Mouse (Mus musculus) ovary, postnatal 14 days (tissue): ENCODE results near the gene Llcfc1.

Experiments used
- DNase-seq: peaks from one replicate; pipeline ENCODE4 v3.0.0; 2022; ENCODE audit warnings: low spot score

The Llcfc1 gene

GRCm38 (mm10) chr6:41704123-41704522 lies 19.9 kb downstream of the Llcfc1 start, which contains the start of gene Kel:
TSS of gene Kel (minus strand) at chr6:41704339.
- DNase-seq = no peak

- no peak for DNase-seq
These were observed 22.0 kb downstream of the Llcfc1 start for GRCm38 (mm10) chr6:41706275-41706674.

- no peak for DNase-seq
These were observed 26.1 kb downstream of the Llcfc1 start for GRCm38 (mm10) chr6:41710281-41710680.

- DNase-seq = no peak
These were observed 37.2 kb downstream of the Llcfc1 start for GRCm38 (mm10) chr6:41721430-41721829.

- no peak for DNase-seq
These were observed 43.9 kb downstream of the Llcfc1 start for GRCm38 (mm10) chr6:41727989-41728609.

- DNase-seq = no peak
These were observed 50.7 kb downstream of the Llcfc1 start for GRCm38 (mm10) chr6:41734719-41735470.
